20 mouse cellular contexts compared by ENCODE assay signal in the genomic region with DNA sequence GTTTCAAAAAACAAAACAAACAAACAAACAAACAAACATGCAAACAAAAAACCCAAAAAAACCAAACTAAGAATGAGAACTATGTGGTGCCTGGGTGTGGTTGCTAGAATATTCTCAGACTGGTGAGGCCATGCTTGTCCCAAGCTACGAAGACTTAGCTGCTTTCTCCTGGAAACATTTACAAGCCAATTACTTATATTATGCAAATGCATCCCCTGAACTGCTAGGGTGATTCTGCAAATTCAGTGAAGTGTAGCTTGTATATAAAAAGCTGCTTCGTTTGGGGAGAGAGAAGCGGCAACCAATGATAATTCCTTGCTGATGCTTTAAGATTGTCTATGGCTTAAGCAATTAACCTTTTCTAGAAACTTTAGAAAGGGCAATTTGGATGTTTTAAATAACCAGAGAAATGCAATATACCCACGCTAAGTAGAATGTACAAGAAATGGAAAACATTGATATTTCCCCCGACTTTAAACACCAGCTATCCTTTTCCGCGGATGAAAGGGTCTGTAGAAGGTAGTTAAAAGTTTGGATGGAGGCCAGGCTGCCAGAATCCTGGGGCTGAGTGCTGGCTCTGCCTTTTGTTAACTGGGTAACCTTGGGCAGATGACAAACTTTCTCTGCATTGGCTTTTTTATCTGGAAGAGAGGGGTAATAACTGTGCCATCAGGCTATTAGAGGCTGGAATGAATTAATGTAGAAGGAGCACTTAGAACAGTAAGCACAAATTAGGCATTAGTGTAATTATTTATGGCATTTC. TPM values are rescaled to one million over a fixed set of nuclear protein-coding genes. Genes with fewer than 3 reads are reported as not detected.
DNase-seq lines count a peak whose midpoint lies in the region; ATAC-seq and TF ChIP-seq lines count a peak whose summit lies in the region.
"Had no signal": no experiment of that assay in that cellular context is flagged by ENCODE, and none has a peak within 500 bp of the region (broad histone marks: within the 10 kb centered on the region; RNA-seq: fewer than 3 reads in every experiment).

No protein-coding gene starts in this region.

- H3K4me3 ChIP-seq in hindbrain, embryonic 13.5 days, result no peak overlapping the region
- no peak overlapping the region for H3K4me3 ChIP-seq in hindbrain, embryonic 16.5 days (ENCODE audit: low read length)
- no peak overlapping the region for H3K4me3 ChIP-seq in midbrain, postnatal 0 days (ENCODE audit: low read depth, low read length)
- H3K4me3 ChIP-seq in midbrain, embryonic 10.5 days, result no peak overlapping the region
- H3K4me3 ChIP-seq in forebrain, embryonic 16.5 days (replicated peaks; ENCODE audit: low read length), result no peak overlapping the region
- H3K4me3 ChIP-seq: embryonic facial prominence, embryonic 15.5 days; midbrain, embryonic 12.5 days; myocyte; stomach, embryonic 15.5 days had no signal

- peak; percentile 43; the same call in 1 of the 2 replicates for ATAC-seq in hindbrain, embryonic 13.5 days (ENCODE audit: low FRiP score)
- no peak for ATAC-seq in hindbrain, embryonic 16.5 days
- no peak for ATAC-seq in midbrain, postnatal 0 days (ENCODE audit: low FRiP score)
- peak; percentile 52 for ATAC-seq in forebrain, embryonic 16.5 days
- ATAC-seq in erythroid progenitor cell, adult 5-6 weeks (replicated peaks; ENCODE audit: low FRiP score, poor library complexity, severe bottlenecking), result no peak

- no peaks in the 10 kb centered on the region for H3K36me3 ChIP-seq in hindbrain, embryonic 13.5 days
- H3K36me3 ChIP-seq in hindbrain, embryonic 16.5 days (ENCODE audit: control insufficient read depth, insufficient read depth, low read length), result no peaks in the 10 kb centered on the region
- H3K36me3 ChIP-seq in midbrain, postnatal 0 days (ENCODE audit: insufficient read depth, low read length), result no peaks in the 10 kb centered on the region
- H3K36me3 ChIP-seq in midbrain, embryonic 10.5 days, result no peaks in the 10 kb centered on the region
- H3K36me3 ChIP-seq in forebrain, embryonic 16.5 days (ENCODE audit: control insufficient read depth, insufficient read depth), result no peaks in the 10 kb centered on the region
- H3K36me3 ChIP-seq: embryonic facial prominence, embryonic 15.5 days; G1E; midbrain, embryonic 12.5 days; stomach, embryonic 15.5 days had no signal

- H3K9ac ChIP-seq in hindbrain, embryonic 13.5 days, result no peak overlapping the region
- no peak overlapping the region for H3K9ac ChIP-seq in hindbrain, embryonic 16.5 days (ENCODE audit: low read depth, low read length)
- H3K9ac ChIP-seq in midbrain, postnatal 0 days (replicated peaks; ENCODE audit: low read length, poor library complexity, severe bottlenecking), result no peak overlapping the region
- no peak overlapping the region for H3K9ac ChIP-seq in forebrain, embryonic 16.5 days (replicated peaks; ENCODE audit: low read depth, low read length)
- H3K9ac ChIP-seq: embryonic facial prominence, embryonic 15.5 days; lung, embryonic 14.5 days; midbrain, embryonic 12.5 days; stomach, embryonic 15.5 days had no signal

- peak; percentile 49 to 59 for DNase-seq in cerebellum, postnatal 10 days
- no peak for DNase-seq in cerebellum, adult 11 months
- DNase-seq in midbrain, postnatal 0 days (ENCODE audit: low spot score), result peak; percentile 31
- no peak for DNase-seq in midbrain, embryonic 10.5 days (ENCODE audit: low spot score)
- DNase-seq: cerebellum, adult 9-10 months; heart, postnatal 36 days; kidney, postnatal 10 days; retina, postnatal 1 day; thymus, adult 2 months had no signal

- 58% methylated on average over 7 of the region's 7 CpGs for WGBS in hindbrain, embryonic 13.5 days
- 48% methylated on average over 7 of the region's 7 CpGs for WGBS in hindbrain, embryonic 16.5 days
- WGBS in midbrain, postnatal 0 days, result 54% methylated on average over 7 of the region's 7 CpGs
- 78% methylated on average over 7 of the region's 7 CpGs for WGBS in midbrain, embryonic 10.5 days
- 20% methylated on average over 7 of the region's 7 CpGs for WGBS in forebrain, embryonic 16.5 days

- no peak for TF ChIP-seq CTCF in midbrain, postnatal 0 days (IDR thresholded peaks at IDR 0.05)

- H3K9me3 ChIP-seq in hindbrain, embryonic 13.5 days, result no peaks in the 10 kb centered on the region
- no peaks in the 10 kb centered on the region for H3K9me3 ChIP-seq in hindbrain, embryonic 16.5 days (ENCODE audit: control insufficient read depth, low read length)
- no peaks in the 10 kb centered on the region for H3K9me3 ChIP-seq in midbrain, postnatal 0 days (ENCODE audit: low read length)
- H3K9me3 ChIP-seq in midbrain, embryonic 10.5 days (replicated peaks), result no peaks in the 10 kb centered on the region
- H3K9me3 ChIP-seq in forebrain, embryonic 16.5 days (ENCODE audit: control insufficient read depth, low read length), result no peaks in the 10 kb centered on the region
- H3K9me3 ChIP-seq: embryonic facial prominence, embryonic 15.5 days; G1E; midbrain, embryonic 12.5 days; stomach, embryonic 15.5 days had no signal

- H3K4me1 ChIP-seq in hindbrain, embryonic 13.5 days (replicated peaks), result peaks cover 3% of the 10 kb centered on the region; the same call in 1 of the 2 replicates
- H3K4me1 ChIP-seq in hindbrain, embryonic 16.5 days (ENCODE audit: control insufficient read depth, insufficient read depth, low read depth, low read length), result peaks cover 5% of the 10 kb centered on the region
- H3K4me1 ChIP-seq in midbrain, postnatal 0 days (ENCODE audit: insufficient read depth, low read length), result no peaks in the 10 kb centered on the region
- no peaks in the 10 kb centered on the region for H3K4me1 ChIP-seq in midbrain, embryonic 10.5 days
- H3K4me1 ChIP-seq in forebrain, embryonic 16.5 days (replicated peaks; ENCODE audit: control insufficient read depth, insufficient read depth, low read length), result peaks cover 14% of the 10 kb centered on the region
- H3K4me1 ChIP-seq: embryonic facial prominence, embryonic 15.5 days; midbrain, embryonic 12.5 days; stomach, embryonic 15.5 days had no signal

- no peak overlapping the region for H3K4me2 ChIP-seq in hindbrain, embryonic 13.5 days
- H3K4me2 ChIP-seq in hindbrain, embryonic 16.5 days (ENCODE audit: low read length), result no peak overlapping the region
- H3K4me2 ChIP-seq in midbrain, postnatal 0 days (ENCODE audit: low read depth, low read length, poor library complexity, severe bottlenecking), result no peak overlapping the region
- peak overlapping the region; percentile 17; the same call in 1 of the 2 replicates for H3K4me2 ChIP-seq in forebrain, embryonic 16.5 days (ENCODE audit: low read length)
- H3K4me2 ChIP-seq: embryonic facial prominence, embryonic 15.5 days; lung, embryonic 14.5 days; midbrain, embryonic 12.5 days; stomach, embryonic 15.5 days had no signal

- no peaks in the 10 kb centered on the region for H3K27me3 ChIP-seq in hindbrain, embryonic 13.5 days
- no peaks in the 10 kb centered on the region for H3K27me3 ChIP-seq in hindbrain, embryonic 16.5 days (replicated peaks; ENCODE audit: control insufficient read depth, insufficient read depth, low read length)
- no peaks in the 10 kb centered on the region for H3K27me3 ChIP-seq in midbrain, postnatal 0 days (ENCODE audit: insufficient read depth, low read length)
- no peaks in the 10 kb centered on the region for H3K27me3 ChIP-seq in midbrain, embryonic 10.5 days (ENCODE audit: low read depth, poor library complexity, severe bottlenecking)
- no peaks in the 10 kb centered on the region for H3K27me3 ChIP-seq in forebrain, embryonic 16.5 days (replicated peaks; ENCODE audit: control insufficient read depth, insufficient read depth, low read length)
- H3K27me3 ChIP-seq: midbrain, embryonic 12.5 days; stomach, embryonic 15.5 days had no signal

- no peak overlapping the region for H3K27ac ChIP-seq in hindbrain, embryonic 13.5 days
- H3K27ac ChIP-seq in hindbrain, embryonic 16.5 days (ENCODE audit: low read depth, low read length), result no peak overlapping the region
- no peak overlapping the region for H3K27ac ChIP-seq in midbrain, postnatal 0 days (ENCODE audit: low read depth, low read length)
- H3K27ac ChIP-seq in midbrain, embryonic 10.5 days (replicated peaks), result no peak overlapping the region
- H3K27ac ChIP-seq in forebrain, embryonic 16.5 days (ENCODE audit: low read length), result no peak overlapping the region
- H3K27ac ChIP-seq: embryonic facial prominence, embryonic 15.5 days; macrophage; midbrain, embryonic 12.5 days; stomach, embryonic 15.5 days had no signal

RNA-seq across cellular contexts. Expression of gene Ppm1l, which starts 33.4 kb away (rescaled TPM):
- polyA plus RNA-seq in hindbrain, embryonic 13.5 days (2015; fragmentation: Nextera tagmentation; extraction: Ambion mirVana), result 22.6 and 23.9 TPM in 2 replicates
- 19.1 and 20.8 TPM in 2 replicates for polyA plus RNA-seq in hindbrain, embryonic 16.5 days (2015; fragmentation: Nextera tagmentation; extraction: Ambion mirVana)
- total RNA-seq in midbrain, postnatal 0 days (2014; rRNA removed), result 31.3 and 31.8 TPM in 2 replicates
- 17.8 and 20.1 TPM in 2 replicates for polyA plus RNA-seq in midbrain, postnatal 0 days (2015; fragmentation: Nextera tagmentation; extraction: Ambion mirVana)
- polyA plus RNA-seq in midbrain, embryonic 10.5 days (2016; fragmentation: Nextera tagmentation; extraction: Ambion mirVana), result 14.8 and 15.6 TPM in 2 replicates
- polyA plus RNA-seq in forebrain, embryonic 16.5 days (2015; fragmentation: Nextera tagmentation; extraction: Ambion mirVana), result 24.4 and 27.8 TPM in 2 replicates
- 27.2 and 28.5 TPM in 2 replicates for total RNA-seq in erythroid progenitor cell, adult 5-6 weeks (2015; ENCODE audit: low replicate concordance)
- 29.4 and 32.6 TPM in 2 replicates for total RNA-seq in erythroid progenitor cell, adult 5-6 weeks (2017; ENCODE audit: low replicate concordance)

Comparison
In these comparisons a context has a peak if more than half of its experiments do, and no peak if none do; other contexts are left out.
1. DNase-seq: peak in cerebellum, postnatal 10 days (2 of 2) and midbrain, postnatal 0 days (single experiment); none in cerebellum, adult 11 months (single experiment) and midbrain, embryonic 10.5 days (single experiment).
2. ATAC-seq: peak in hindbrain, embryonic 13.5 days (single experiment) and forebrain, embryonic 16.5 days (single experiment); none in hindbrain, embryonic 16.5 days (single experiment), midbrain, postnatal 0 days (single experiment) and erythroid progenitor cell, adult 5-6 weeks (single experiment).